Mouse (Mus musculus) limb, embryonic 14.5 days (tissue): ENCODE data around the gene Fam168a. TPM values are rescaled to one million over a fixed set of nuclear protein-coding genes. Genes with fewer than 3 reads are reported as not detected.
A peak's percentile ranks its signal among the peaks of the same experiment; 100 is the strongest.

ENCODE experiments used
- ATAC-seq: fragments of 200-750 bp; cut with Nextera tagmentation; 2 replicates; pipeline ENCODE4 v1.8.0; 2017; ENCODE audit warnings: low read depth, moderate number of reproducible peaks, moderate TSS enrichment; ENCODE audit not compliant: low FRiP score
- DNase-seq: peaks from one replicate; pipeline ENCODE4 v3.0.0-alpha.2; 2015; ENCODE audit warnings: low spot score
- H3K27ac ChIP-seq: fragments of 300-500 bp; sonication (generic); replicated peaks from 2 replicates; pipeline ENCODE4 v1.5.1; 2014; ENCODE audit warnings: low read depth, mild to moderate bottlenecking, low read length, moderate library complexity, mixed read lengths
- H3K27me3 ChIP-seq: fragments of 300-500 bp; sonication (generic); 2 replicates; pipeline ENCODE4 v1.6.1; 2014; ENCODE audit warnings: low read length, mixed read lengths; ENCODE audit not compliant: control insufficient read depth, insufficient read depth
- H3K36me3 ChIP-seq: fragments of 300-500 bp; sonication (generic); 2 replicates; pipeline ENCODE4 v1.6.1; 2014; ENCODE audit warnings: mild to moderate bottlenecking, low read length, moderate library complexity, mixed read lengths; ENCODE audit not compliant: control insufficient read depth, insufficient read depth
- H3K4me1 ChIP-seq: fragments of 300-500 bp; sonication (generic); 2 replicates; pipeline ENCODE4 v1.6.1; 2014; ENCODE audit warnings: antibody characterized with exemption, low read length, mixed read lengths; ENCODE audit not compliant: control insufficient read depth, insufficient read depth
- H3K4me2 ChIP-seq: fragments of 300-500 bp; sonication (generic); replicated peaks from 2 replicates; pipeline ENCODE4 v1.6.1; 2014; ENCODE audit warnings: low read depth, mild to moderate bottlenecking, low read length, moderate library complexity; ENCODE audit not compliant: severe bottlenecking
- H3K4me3 ChIP-seq: fragments of 300-500 bp; sonication (generic); replicated peaks from 2 replicates; pipeline ENCODE4 v1.5.1; 2014; ENCODE audit warnings: low read length
- H3K9ac ChIP-seq: fragments of 300-500 bp; sonication (generic); 2 replicates; pipeline ENCODE4 v1.6.1; 2014; ENCODE audit warnings: mild to moderate bottlenecking, low read depth, low read length, moderate library complexity; ENCODE audit not compliant: severe bottlenecking
- H3K9me3 ChIP-seq: fragments of 300-500 bp; sonication (generic); 2 replicates; pipeline ENCODE4 v1.6.1; 2016; ENCODE audit warnings: low read length; ENCODE audit not compliant: control insufficient read depth
- POLR2A ChIP-seq: fragments of 200-500 bp; IDR thresholded peaks from 2 replicates; pipeline ENCODE4 v1.8.0; 2012; ENCODE audit warnings: inconsistent platforms, mild to moderate bottlenecking, moderate library complexity, borderline replicate concordance; ENCODE audit not compliant: insufficient read depth, insufficient read length; ENCODE audit errors: extremely low read depth
- WGBS: fragments of 180-500 bp; shearing (Covaris S2); extraction: QIAGEN DNeasy Blood & Tissue Kit; methylation state at CpG from one replicate; pipeline ENCODE4 v1.1.7; 2014; 5-methylcytosine and 5-hydroxymethylcytosine counted together
- polyA plus RNA-seq, 2 experiments: library from polyadenylated mRNA; depleted of rRNA in 1 of 2; stranded (reverse) in 1 of 2; unstranded in 1 of 2; fragments of >200 nt; fragmentation: Nextera tagmentation in 1 of 2; extraction: Ambion mirVana in 1 of 2; gene quantifications; 2 replicates each; pipeline versions ENCODE4 v1.2.1 to v1.2.3; 2012 to 2014

The Fam168a gene
- polyA plus RNA-seq, 2 experiments = 49.9 to 56.5 TPM

- DNase-seq = no peak
Observed at GRCm38 (mm10) chr7:100706883-100707480, 547 bp downstream of the Fam168a start.

GRCm38 (mm10) chr7:100718741-100719140 is 12.3 kb downstream of the Fam168a start:
- DNase-seq (no peak), ATAC-seq (no peak)
- no peaks in the 10 kb centered on the region for H3K27me3 ChIP-seq
- no peak overlapping the region for H3K4me2 ChIP-seq
- no peaks in the 10 kb centered on the region for H3K9me3 ChIP-seq
- no peaks in the 10 kb centered on the region for H3K36me3 ChIP-seq
- TF ChIP-seq POLR2A = no peak
- H3K4me3 ChIP-seq = no peak overlapping the region
- peaks cover 19% of the 10 kb centered on the region for H3K4me1 ChIP-seq
- WGBS = 90% methylated on average over 5 of the region's 5 CpGs
- H3K27ac ChIP-seq = no peak overlapping the region
- no peak overlapping the region for H3K9ac ChIP-seq

More at GRCm38 (mm10) chr7:100706883-100707480, 547 bp downstream of the Fam168a start:
- Histone ChIP-seq H3K36me3 (no peaks in the 10 kb centered on the region), H3K9me3 (no peaks in the 10 kb centered on the region), H3K27ac (peak overlapping the region; percentile 96), H3K4me1 (peaks cover 14% of the 10 kb centered on the region), H3K4me2 (peak overlapping the region; percentile 93), H3K4me3 (peak overlapping the region; percentile 88), H3K27me3 (no peaks in the 10 kb centered on the region), H3K9ac (peak overlapping the region; percentile 96)
- ATAC-seq = peak; percentile 35
- 2% methylated on average over 22 of the region's 23 CpGs for whole genome bisulfite sequencing
- TF ChIP-seq POLR2A = 0 out of 2 replicates have a peak, but pooled peaks have one; percentile 2

GRCm38 (mm10) chr7:100722268-100722667 is 15.8 kb downstream of the Fam168a start:
- Histone ChIP-seq H3K27me3 (no peaks in the 10 kb centered on the region), H3K4me3 (no peak overlapping the region), H3K27ac (no peak overlapping the region), H3K4me2 (no peak overlapping the region), H3K9ac (no peak overlapping the region), H3K9me3 (no peaks in the 10 kb centered on the region), H3K4me1 (peaks cover 22% of the 10 kb centered on the region), H3K36me3 (no peaks in the 10 kb centered on the region)
- no peak for ATAC-seq
- DNase-seq = no peak
- WGBS = 61% methylated on average over 6 of the region's 6 CpGs
- TF ChIP-seq POLR2A = no peak

GRCm38 (mm10) chr7:100723453-100724294 is 17.2 kb downstream of the Fam168a start:
- Histone ChIP-seq H3K27me3 (no peaks in the 10 kb centered on the region), H3K4me1 (peaks cover 22% of the 10 kb centered on the region), H3K4me3 (no peak overlapping the region), H3K9ac (no peak overlapping the region), H3K27ac (no peak overlapping the region), H3K9me3 (no peaks in the 10 kb centered on the region), H3K4me2 (no peak overlapping the region), H3K36me3 (no peaks in the 10 kb centered on the region)
- no peak for TF ChIP-seq POLR2A
- DNase-seq (no peak), ATAC-seq (no peak)
- 32% methylated on average over 12 of the region's 12 CpGs for WGBS

GRCm38 (mm10) chr7:100727538-100728085 is 21.2 kb downstream of the Fam168a start:
- H3K9ac ChIP-seq = no peak overlapping the region
- H3K4me2 ChIP-seq = no peak overlapping the region
- no peak overlapping the region for H3K4me3 ChIP-seq
- ATAC-seq = no peak
- H3K4me1 ChIP-seq = peaks cover 13% of the 10 kb centered on the region
- H3K27me3 ChIP-seq = no peaks in the 10 kb centered on the region
- no peaks in the 10 kb centered on the region for H3K36me3 ChIP-seq
- DNase-seq = no peak
- H3K9me3 ChIP-seq = no peaks in the 10 kb centered on the region
- 68% methylated on average over 2 of the region's 2 CpGs for WGBS
- TF ChIP-seq POLR2A = no peak
- H3K27ac ChIP-seq = no peak overlapping the region
